Mouse (Mus musculus): ENCODE measurements around the gene Gm6164.
"Not testable (repeated sequence)": the region's sequence is repeated elsewhere in the genome, so short reads cannot be mapped to it uniquely, and the experiment has no call there.

DNA sequence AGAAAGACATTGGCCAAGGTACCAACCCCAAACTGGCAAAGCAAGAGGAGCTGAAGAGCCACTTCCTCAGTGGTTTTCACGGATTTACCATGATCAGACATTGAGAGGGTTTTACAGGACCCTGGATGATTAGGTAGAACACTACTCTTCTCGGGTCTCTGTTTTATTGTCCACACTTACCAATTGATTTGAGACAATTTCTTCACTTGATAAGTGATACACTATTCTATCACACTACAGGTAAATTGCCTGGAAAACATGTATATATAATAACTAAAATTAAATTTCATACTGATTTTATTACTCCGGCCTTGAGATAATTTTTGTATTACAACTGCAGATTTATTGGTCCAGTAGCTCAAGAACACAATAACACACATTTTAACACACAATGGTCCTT is 37.1 kb downstream of the Gm6164 start, which contains the start of gene Vmn1r94:
- not testable (repeated sequence) for TF ChIP-seq CTCF, EP300 (IDR thresholded peaks at IDR 0.05; ENCODE audit: low read depth)

Data from liver, postnatal 0 days (tissue).